Mouse (Mus musculus) heart, adult 2 months (tissue): ENCODE measurements at regions not wholly inside any gene's neighbourhood (a gene's known extent, or its start where the extent isn't known, plus 50 kb on each side); places are given as distances from the start of the nearest gene placed in this dataset.

Experiments
- CTCF ChIP-seq: fragments of 200-600 bp; IDR thresholded peaks from 2 replicates; pipeline ENCODE4 v1.8.1; 2022; ENCODE audit warnings: antibody characterized with exemption, mild to moderate bottlenecking, moderate library complexity
- POLR2A ChIP-seq: fragments of 200-500 bp; IDR thresholded peaks from 2 replicates; pipeline ENCODE4 v1.6.1; 2011; ENCODE audit warnings: mild to moderate bottlenecking, low read depth, low read length, control low read depth; ENCODE audit not compliant: insufficient read depth

- TF ChIP-seq CTCF (no peak), POLR2A (no peak)
These were observed 219.6 kb upstream of the G2e3 start for GRCm38 (mm10) chr12:51128274-51128673.
